Mouse (Mus musculus) neural tube, embryonic 13.5 days (tissue): ENCODE data around the gene Kctd19. TPM values are rescaled to one million over a fixed set of nuclear protein-coding genes. Genes with fewer than 3 reads are reported as not detected.

Experiments used
- ATAC-seq: fragments of 200-750 bp; cut with Nextera tagmentation; 2 replicates; pipeline ENCODE4 v1.8.0; 2017; ENCODE audit warnings: low read depth, mild to moderate bottlenecking, moderate TSS enrichment, moderate library complexity
- H3K27ac ChIP-seq: fragments of 300-500 bp; sonication (generic); replicated peaks from 2 replicates; pipeline ENCODE4 v1.5.1; 2015; ENCODE audit warnings: moderate library complexity, mild to moderate bottlenecking, inconsistent platforms
- H3K27me3 ChIP-seq: fragments of 300-500 bp; sonication (generic); 2 replicates; pipeline ENCODE4 v1.6.1; 2015; ENCODE audit warnings: mild to moderate bottlenecking, inconsistent platforms
- H3K36me3 ChIP-seq: fragments of 300-500 bp; sonication (generic); 2 replicates; pipeline ENCODE4 v1.6.1; 2015; ENCODE audit warnings: mild to moderate bottlenecking, inconsistent platforms
- H3K4me1 ChIP-seq: fragments of 300-500 bp; sonication (generic); replicated peaks from 2 replicates; pipeline ENCODE4 v1.6.1; 2015; ENCODE audit warnings: inconsistent platforms
- H3K4me2 ChIP-seq: fragments of 300-500 bp; sonication (generic); 2 replicates; pipeline ENCODE4 v1.6.1; 2015; ENCODE audit warnings: inconsistent platforms, mild to moderate bottlenecking, moderate library complexity
- H3K4me3 ChIP-seq: fragments of 300-500 bp; sonication (generic); 2 replicates; pipeline ENCODE4 v1.5.1; 2015; ENCODE audit warnings: mild to moderate bottlenecking, inconsistent platforms
- H3K9ac ChIP-seq: fragments of 300-500 bp; sonication (generic); 2 replicates; pipeline ENCODE4 v1.6.1; 2015; ENCODE audit warnings: moderate library complexity, mild to moderate bottlenecking, inconsistent platforms
- H3K9me3 ChIP-seq: fragments of 300-500 bp; sonication (generic); 2 replicates; pipeline ENCODE4 v1.6.1; 2016; ENCODE audit warnings: inconsistent platforms
- WGBS: fragments of 180-500 bp; shearing (Covaris S2); methylation state at CpG from one replicate; pipeline ENCODE4 v1.1.7; 2015; 5-methylcytosine and 5-hydroxymethylcytosine counted together
- polyA plus RNA-seq: library from polyadenylated mRNA; unstranded; fragments of >200 nt; fragmentation: Nextera tagmentation; extraction: Ambion mirVana; gene quantifications from 2 replicates; pipeline ENCODE4 v1.2.1, GENCODE M21; 2015

The Kctd19 gene
- polyA plus RNA-seq, 1 experiment from 2014 or later: not detected

GRCm38 (mm10) chr8:105339886-105340635, 73.2 kb downstream of the Kctd19 start:
- H3K27me3 ChIP-seq: no peaks in the 10 kb centered on the region
- no peak overlapping the region for H3K4me3 ChIP-seq
- 0 out of 2 replicates have a peak, but pooled peaks cover 7% of the 10 kb centered on the region for H3K36me3 ChIP-seq
- H3K9me3 ChIP-seq: no peaks in the 10 kb centered on the region
- WGBS: 81% methylated on average over 6 of the region's 6 CpGs
- 0 out of 2 replicates have a peak, but pooled peaks cover 5% of the 10 kb centered on the region for H3K4me1 ChIP-seq
- no peak overlapping the region for H3K27ac ChIP-seq
- no peak overlapping the region for H3K9ac ChIP-seq
- ATAC-seq: no peak
- H3K4me2 ChIP-seq: no peak overlapping the region

- Histone ChIP-seq H3K27ac (no peak overlapping the region), H3K36me3 (peaks cover 18% of the 10 kb centered on the region), H3K4me2 (no peak overlapping the region), H3K4me3 (no peak overlapping the region), H3K9ac (no peak overlapping the region), H3K9me3 (no peaks in the 10 kb centered on the region), H3K4me1 (0 out of 2 replicates have a peak, but pooled peaks cover 5% of the 10 kb centered on the region), H3K27me3 (no peaks in the 10 kb centered on the region)
- 55% methylated on average over 4 of the region's 4 CpGs for WGBS
- no peak for ATAC-seq
Measured at GRCm38 (mm10) chr8:105338992-105339391, 74.3 kb downstream of the Kctd19 start.

DNA sequence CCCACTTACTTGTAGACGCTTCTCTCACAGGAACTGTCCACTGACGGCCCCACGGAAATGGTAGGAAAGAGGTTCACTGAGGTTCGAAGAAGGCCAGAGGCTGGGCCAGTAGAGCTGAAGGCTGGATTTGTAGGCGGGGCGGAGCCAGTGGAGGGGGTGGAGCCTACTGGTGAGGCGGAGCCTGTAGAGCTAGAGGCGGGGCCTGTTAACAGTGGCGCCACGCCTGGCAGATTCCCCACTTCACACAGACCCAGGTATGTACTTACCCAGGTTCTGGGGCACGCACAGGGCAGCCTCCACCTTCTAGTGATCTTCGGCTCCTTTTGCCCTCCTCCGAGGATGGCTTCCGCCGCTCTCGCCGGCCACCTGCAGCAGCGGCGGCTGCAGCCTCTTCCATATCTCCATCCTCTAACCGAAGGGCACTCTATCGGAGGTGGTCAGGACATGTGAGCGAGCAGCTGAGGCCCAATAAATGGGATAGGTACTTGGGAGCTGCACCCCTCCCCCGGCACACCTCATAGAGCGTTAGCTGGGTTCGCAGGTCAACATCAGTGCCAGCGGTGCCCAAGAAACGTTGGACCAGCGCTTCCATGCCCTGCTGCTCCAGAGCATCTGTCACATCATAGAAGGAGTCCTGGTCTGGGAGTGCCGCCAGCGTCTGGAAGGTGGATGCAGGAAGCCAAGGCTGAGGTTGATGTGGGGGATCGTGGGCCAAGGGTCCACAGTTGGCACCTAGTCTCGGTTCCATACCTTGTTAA, 76.8 kb downstream of the Kctd19 start:
- Histone ChIP-seq H3K9ac (no peak overlapping the region), H3K36me3 (peaks cover 30% of the 10 kb centered on the region), H3K4me1 (0 out of 2 replicates have a peak, but pooled peaks cover 4% of the 10 kb centered on the region), H3K4me2 (peak overlapping the region; percentile 16; the same call in 1 of the 2 replicates), H3K4me3 (peak overlapping the region; percentile 3; the same call in 1 of the 2 replicates), H3K27ac (no peak overlapping the region), H3K27me3 (no peaks in the 10 kb centered on the region), H3K9me3 (no peaks in the 10 kb centered on the region)
- WGBS: 45% methylated on average over 32 of the region's 32 CpGs
- ATAC-seq: peak; percentile 51

Other genes with a start within 250 kb of the Kctd19 start
- 59.1 and 66.6 TPM in 2 replicates for gene Cbfb, start 242.8 kb downstream of the Kctd19 start, polyA plus RNA-seq
- 27.3 and 27.5 TPM in 2 replicates for gene D230025D16Rik, start 188.4 kb downstream of the Kctd19 start, polyA plus RNA-seq
- gene B3gnt9, start 158.3 kb downstream of the Kctd19 start, polyA plus RNA-seq: 7.4 and 8.8 TPM in 2 replicates
- 21.4 and 25.0 TPM in 2 replicates for gene Tradd, start 148.9 kb downstream of the Kctd19 start, polyA plus RNA-seq
- 1.8 and 2.0 TPM in 2 replicates for gene Fbxl8, start 148.9 kb downstream of the Kctd19 start, polyA plus RNA-seq
- gene Hsf4, start 143.7 kb downstream of the Kctd19 start, polyA plus RNA-seq: 0.32 and 0.44 TPM in 2 replicates
- 5.3 and 6.9 TPM in 2 replicates for gene Nol3, start 137.4 kb downstream of the Kctd19 start, polyA plus RNA-seq
- gene 4931428F04Rik, start 123.6 kb downstream of the Kctd19 start, polyA plus RNA-seq: 120 and 124 TPM in 2 replicates
- gene Exoc3l, start 117.4 kb downstream of the Kctd19 start, polyA plus RNA-seq: 12.8 and 14.3 TPM in 2 replicates
- gene E2f4, start 115.8 kb downstream of the Kctd19 start, polyA plus RNA-seq: 49.3 and 51.8 TPM in 2 replicates
- gene Elmo3, start 107.9 kb downstream of the Kctd19 start, polyA plus RNA-seq: 0.92 and 1.4 TPM in 2 replicates
- gene Lrrc29, start 87.2 kb downstream of the Kctd19 start, polyA plus RNA-seq: 1.2 and 1.3 TPM in 2 replicates
- gene Tmem208, start 87.1 kb downstream of the Kctd19 start, polyA plus RNA-seq: 148 and 151 TPM in 2 replicates
- gene Fhod1, start 65.5 kb downstream of the Kctd19 start, polyA plus RNA-seq: 0.28 and 0.63 TPM in 2 replicates
- gene Slc9a5, start 64.7 kb downstream of the Kctd19 start, polyA plus RNA-seq: 5.4 and 7.1 TPM in 2 replicates
- 0.60 and 0.62 TPM in 2 replicates for gene Plekhg4, start 40.2 kb downstream of the Kctd19 start, polyA plus RNA-seq
- gene Lrrc36, start 69 bp upstream of the Kctd19 start, polyA plus RNA-seq: 0.65 and 0.92 TPM in 2 replicates
- 239 and 296 TPM in 2 replicates for gene Tppp3, start 58.0 kb upstream of the Kctd19 start, polyA plus RNA-seq
- 27.8 and 31.9 TPM in 2 replicates for gene Zdhhc1, start 83.4 kb upstream of the Kctd19 start, polyA plus RNA-seq
- gene Hsd11b2, start 105.3 kb upstream of the Kctd19 start, polyA plus RNA-seq: 5.4 and 5.5 TPM in 2 replicates
- gene Atp6v0d1, start 152.5 kb upstream of the Kctd19 start, polyA plus RNA-seq: 195 and 211 TPM in 2 replicates
- 30.5 and 35.9 TPM in 2 replicates for gene Ripor1, start 191.8 kb upstream of the Kctd19 start, polyA plus RNA-seq
- gene Ctcf, start 223.1 kb upstream of the Kctd19 start, polyA plus RNA-seq: 105 and 118 TPM in 2 replicates
- gene Agrp, start 223.9 kb upstream of the Kctd19 start, polyA plus RNA-seq: 2.0 TPM in 2 replicates